In the genomic region with DNA sequence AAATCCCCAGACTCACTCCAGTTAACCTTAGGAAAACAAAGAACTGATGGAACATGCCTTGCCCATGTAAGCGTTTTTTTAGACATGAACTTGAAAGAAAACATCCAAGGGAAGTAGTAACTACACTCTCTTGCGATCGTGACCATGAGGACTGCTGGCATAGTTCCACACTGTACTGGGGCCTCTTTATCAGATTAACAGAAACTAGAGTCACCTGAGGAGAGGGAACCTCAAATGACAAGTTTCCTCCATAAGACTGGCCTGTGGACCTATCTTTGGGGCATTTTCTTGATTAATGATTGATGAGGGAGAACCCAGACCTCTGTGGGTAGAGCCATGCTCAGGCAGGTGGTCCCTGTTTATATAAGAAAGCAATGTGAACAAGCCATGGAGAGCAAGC, we compare ENCODE assay signal across 28 mouse cellular contexts. TPM values are rescaled to one million over a fixed set of nuclear protein-coding genes. Genes with fewer than 3 reads are reported as not detected.
DNase-seq lines count a peak whose midpoint lies in the region; ATAC-seq lines count a peak whose summit lies in the region.
"Had no signal": no experiment of that assay in that cellular context is flagged by ENCODE, and none has a peak within 500 bp of the region (broad histone marks: within the 10 kb centered on the region; RNA-seq: fewer than 3 reads in every experiment).

No protein-coding gene starts in this region.

- H3K36me3 ChIP-seq in intestine, embryonic 16.5 days (ENCODE audit: control insufficient read depth, insufficient read depth, low read length): no peaks in the 10 kb centered on the region
- H3K36me3 ChIP-seq in stomach, embryonic 16.5 days (ENCODE audit: control insufficient read depth, insufficient read depth, low read length): no peaks in the 10 kb centered on the region
- H3K36me3 ChIP-seq: embryonic facial prominence, embryonic 10.5 days; embryonic facial prominence, embryonic 13.5 days; forebrain, embryonic 12.5 days; forebrain, embryonic 15.5 days; heart, embryonic 12.5 days; heart, embryonic 15.5 days; hindbrain, embryonic 10.5 days; hindbrain, embryonic 13.5 days had no signal

- no peaks in the 10 kb centered on the region for H3K4me1 ChIP-seq in intestine, embryonic 16.5 days (ENCODE audit: control insufficient read depth, insufficient read depth, low read length)
- H3K4me1 ChIP-seq in stomach, embryonic 16.5 days (ENCODE audit: control insufficient read depth, insufficient read depth, low read length): peaks cover 5% of the 10 kb centered on the region; the same call in 1 of the 2 replicates
- H3K4me1 ChIP-seq: embryonic facial prominence, embryonic 13.5 days; forebrain, embryonic 12.5 days; forebrain, embryonic 15.5 days; heart, embryonic 15.5 days; hindbrain, embryonic 10.5 days; hindbrain, embryonic 13.5 days had no signal

- no peaks in the 10 kb centered on the region for H3K27me3 ChIP-seq in intestine, embryonic 16.5 days (replicated peaks; ENCODE audit: control insufficient read depth, insufficient read depth, low read length)
- H3K27me3 ChIP-seq in stomach, embryonic 16.5 days (ENCODE audit: control insufficient read depth, insufficient read depth, low read length): no peaks in the 10 kb centered on the region
- H3K27me3 ChIP-seq: embryonic facial prominence, embryonic 13.5 days; forebrain, embryonic 12.5 days; forebrain, embryonic 15.5 days; heart, embryonic 12.5 days; heart, embryonic 15.5 days; hindbrain, embryonic 13.5 days had no signal

- peak overlapping the region; percentile 62 for H3K27ac ChIP-seq in intestine, embryonic 16.5 days (ENCODE audit: low read length)
- peak overlapping the region; percentile 47; the same call in 1 of the 2 replicates for H3K27ac ChIP-seq in stomach, embryonic 16.5 days (ENCODE audit: low read length)
- H3K27ac ChIP-seq: embryonic facial prominence, embryonic 10.5 days; embryonic facial prominence, embryonic 13.5 days; forebrain, embryonic 12.5 days; forebrain, embryonic 15.5 days; heart, embryonic 15.5 days; hindbrain, embryonic 10.5 days; hindbrain, embryonic 13.5 days had no signal

- peak; percentile 80 for ATAC-seq in intestine, embryonic 16.5 days
- ATAC-seq in stomach, embryonic 16.5 days (ENCODE audit: insufficient read depth, low FRiP score): no peak
- ATAC-seq: activated CD4-positive, CD25-positive, alpha-beta regulatory T cell, adult 4 months; CD4-positive, CD25-positive, alpha-beta regulatory T cell, adult 4 months; forebrain, embryonic 15.5 days; hindbrain, embryonic 16.5 days had no signal

- DNase-seq in urinary bladder, postnatal 14 days (ENCODE audit: low spot score): peak; percentile 50
- DNase-seq in urinary bladder, adult 2 months (ENCODE audit: low spot score): no peak
- DNase-seq in cerebellum, postnatal 10 days: no peak
- DNase-seq in cerebellum, postnatal 36 days: no peak
- DNase-seq: adrenal gland, adult 8-10 months; adrenal gland, postnatal 36 days; cerebellum, adult 18-20 months; cerebellum, adult 9-10 months; cerebellum, postnatal 25 days; embryo, embryonic 11 days; gastrocnemius, postnatal 25 days; heart, adult 18-20 months; heart, postnatal 10 days; heart, postnatal 36 days had no signal

- H3K4me3 ChIP-seq in intestine, embryonic 16.5 days (ENCODE audit: low read length): no peak overlapping the region
- no peak overlapping the region for H3K4me3 ChIP-seq in stomach, embryonic 16.5 days (replicated peaks; ENCODE audit: low read length)
- H3K4me3 ChIP-seq: embryonic facial prominence, embryonic 10.5 days; embryonic facial prominence, embryonic 13.5 days; erythroblast, embryonic 14.5 days; forebrain, embryonic 12.5 days; forebrain, embryonic 15.5 days; heart, embryonic 12.5 days; heart, embryonic 15.5 days; hindbrain, embryonic 10.5 days; hindbrain, embryonic 13.5 days had no signal

- 72% methylated on average over 3 of the region's 3 CpGs for WGBS in intestine, embryonic 16.5 days
- WGBS in stomach, embryonic 16.5 days: 61% methylated on average over 3 of the region's 3 CpGs

- H3K9ac ChIP-seq in intestine, embryonic 16.5 days (ENCODE audit: low read depth, low read length): no peak overlapping the region
- no peak overlapping the region for H3K9ac ChIP-seq in stomach, embryonic 16.5 days (ENCODE audit: low read length)
- H3K9ac ChIP-seq: embryonic facial prominence, embryonic 13.5 days; forebrain, embryonic 12.5 days; forebrain, embryonic 15.5 days; heart, embryonic 12.5 days; heart, embryonic 15.5 days; hindbrain, embryonic 13.5 days had no signal

- H3K9me3 ChIP-seq in intestine, embryonic 16.5 days (ENCODE audit: control insufficient read depth, low read length): no peaks in the 10 kb centered on the region
- H3K9me3 ChIP-seq in stomach, embryonic 16.5 days (replicated peaks; ENCODE audit: control insufficient read depth, low read length): no peaks in the 10 kb centered on the region
- H3K9me3 ChIP-seq: embryonic facial prominence, embryonic 10.5 days; embryonic facial prominence, embryonic 13.5 days; forebrain, embryonic 12.5 days; forebrain, embryonic 15.5 days; heart, embryonic 12.5 days; heart, embryonic 15.5 days; hindbrain, embryonic 10.5 days; hindbrain, embryonic 13.5 days had no signal

- H3K4me2 ChIP-seq in intestine, embryonic 16.5 days (ENCODE audit: low read depth, low read length): peak overlapping the region; percentile 2; the same call in 1 of the 2 replicates
- H3K4me2 ChIP-seq in stomach, embryonic 16.5 days (ENCODE audit: low read depth, low read length): no peak overlapping the region
- H3K4me2 ChIP-seq: embryonic facial prominence, embryonic 13.5 days; forebrain, embryonic 12.5 days; forebrain, embryonic 15.5 days; heart, embryonic 12.5 days; heart, embryonic 15.5 days; hindbrain, embryonic 13.5 days had no signal

RNA-seq across cellular contexts. Expression of gene Dock8, which starts 44.7 kb away (rescaled TPM):
- 28.4 and 29.7 TPM in 2 replicates for polyA plus RNA-seq in urinary bladder, adult 2 months (2012; rRNA removed)
- polyA plus RNA-seq in intestine, embryonic 16.5 days (2015; fragmentation: Nextera tagmentation; extraction: Ambion mirVana): 5.0 and 5.4 TPM in 2 replicates
- 6.7 and 9.0 TPM in 2 replicates for polyA plus RNA-seq in stomach, embryonic 16.5 days (2015; fragmentation: Nextera tagmentation; extraction: Ambion mirVana)
